Mouse (Mus musculus): ENCODE data around the gene Anp32b. TPM values are rescaled to one million over a fixed set of nuclear protein-coding genes. Genes with fewer than 3 reads are reported as not detected.

Gene Anp32b
- total and polyA plus RNA-seq, 3 experiments: 9.5 to 57.8 (median 53.5) TPM

GRCm38 (mm10) chr4:46412113-46412512 lies 38.6 kb upstream of the Anp32b start:
- intact Hi-C loops (cut with DNase I): no loop called here
- no peaks in the 10 kb centered on the region for H3K27me3 ChIP-seq (ENCODE audit: control insufficient read depth, insufficient read depth, low read length)
- TF ChIP-seq CTCF (IDR thresholded peaks at IDR 0.05): no peak
- no peaks in the 10 kb centered on the region for H3K36me3 ChIP-seq (ENCODE audit: control insufficient read depth, insufficient read depth, low read length)
- no peak overlapping the region for H3K9ac ChIP-seq (ENCODE audit: low read depth, low read length)
- H3K4me3 ChIP-seq: no peak overlapping the region
- DNase-seq: no peak
- H3K79me2 ChIP-seq (replicated peaks; ENCODE audit: control insufficient read depth, insufficient read depth, low read length): no peaks in the 10 kb centered on the region
- H3K27ac ChIP-seq: no peak overlapping the region
- WGBS: 40% methylated on average over 1 of the region's 1 CpGs
- no peaks in the 10 kb centered on the region for H3K4me1 ChIP-seq (ENCODE audit: control insufficient read depth, insufficient read depth, low read length)

DNA sequence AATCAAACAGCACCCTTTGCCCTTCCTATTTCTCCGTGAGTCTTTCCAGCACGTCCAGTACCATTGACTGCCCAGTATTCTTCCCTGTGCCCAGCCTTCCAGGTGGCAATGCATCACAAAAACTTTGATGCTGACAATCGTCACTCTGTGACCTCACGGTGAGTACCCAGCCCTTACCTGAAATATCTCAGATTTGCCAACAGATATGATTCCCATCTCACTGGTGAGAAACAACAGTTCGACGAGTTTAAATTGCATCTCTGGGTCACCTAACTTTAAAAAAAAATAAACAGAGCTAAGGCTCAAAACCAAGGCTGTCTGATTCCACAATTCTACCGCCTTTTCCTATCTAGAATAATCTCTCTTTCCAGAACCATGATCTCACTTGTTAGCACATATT lies 37.3 kb upstream of the Anp32b start, which contains the start of gene Hemgn:
Hemgn (minus strand) TSS at position 101 of the 400 bp plus-strand sequence.
- TF ChIP-seq CTCF (IDR thresholded peaks at IDR 0.05): no peak
- Histone ChIP-seq H3K4me1 (ENCODE audit: control insufficient read depth, insufficient read depth, low read length) (no peaks in the 10 kb centered on the region), H3K4me3 (no peak within 1 kb of the TSS), H3K9ac (ENCODE audit: low read depth, low read length) (no peak within 1 kb of the TSS), H3K27me3 (ENCODE audit: control insufficient read depth, insufficient read depth, low read length) (no peaks in the 10 kb centered on the region), H3K27ac (no peak within 1 kb of the TSS), H3K36me3 (ENCODE audit: control insufficient read depth, insufficient read depth, low read length) (no peaks in the 10 kb centered on the region), H3K79me2 (replicated peaks; ENCODE audit: control insufficient read depth, insufficient read depth, low read length) (no peaks in the 10 kb centered on the region)
- intact Hi-C loops (cut with DNase I): no loop called here
- 79% methylated on average over 7 of the region's 7 CpGs for WGBS
- no peak for DNase-seq

GRCm38 (mm10) chr4:46417491-46417890 lies 33.2 kb upstream of the Anp32b start:
- intact Hi-C loops (cut with DNase I): no loop called here
- Histone ChIP-seq H3K4me3 (no peak overlapping the region), H3K27me3 (ENCODE audit: control insufficient read depth, insufficient read depth, low read length) (no peaks in the 10 kb centered on the region), H3K9ac (ENCODE audit: low read depth, low read length) (no peak overlapping the region), H3K36me3 (ENCODE audit: control insufficient read depth, insufficient read depth, low read length) (no peaks in the 10 kb centered on the region), H3K27ac (no peak overlapping the region), H3K79me2 (replicated peaks; ENCODE audit: control insufficient read depth, insufficient read depth, low read length) (no peaks in the 10 kb centered on the region), H3K4me1 (ENCODE audit: control insufficient read depth, insufficient read depth, low read length) (no peaks in the 10 kb centered on the region)
- peak in 1 of 2 experiments; percentile 7 for DNase-seq
- peak; percentile 28; the same call in 1 of the 2 replicates for TF ChIP-seq CTCF (IDR thresholded peaks at IDR 0.05)
- no peak for TF ChIP-seq EP300 (IDR thresholded peaks at IDR 0.05; ENCODE audit: insufficient read depth, low read depth, low read length)
- no peak for TF ChIP-seq POLR2A (IDR thresholded peaks at IDR 0.05; ENCODE audit: insufficient read depth, low read depth, low read length)
- 64% methylated on average over 3 of the region's 3 CpGs for WGBS

DNA sequence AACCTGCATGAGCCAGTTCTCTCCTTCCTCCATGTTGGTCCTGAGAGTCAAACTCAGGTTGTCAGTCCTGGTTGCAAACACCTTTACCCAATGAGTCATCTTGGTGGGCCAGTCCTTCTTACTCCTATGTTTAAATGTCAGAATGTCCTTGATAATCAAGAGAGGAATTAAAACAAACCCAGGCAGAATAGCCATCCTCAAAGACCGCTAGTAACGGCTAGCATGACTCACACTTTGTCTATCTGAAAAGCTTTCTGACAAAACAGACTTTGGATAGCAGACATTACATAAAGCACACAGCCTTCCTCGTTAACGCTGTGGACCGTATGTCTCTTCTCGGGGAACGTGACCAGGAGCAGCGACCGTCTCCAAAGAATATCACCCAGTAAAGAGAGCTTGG lies 31.9 kb upstream of the Anp32b start:
- DNase-seq: no peak
- Histone ChIP-seq H3K9ac (ENCODE audit: low read depth, low read length) (no peak overlapping the region), H3K27me3 (ENCODE audit: control insufficient read depth, insufficient read depth, low read length) (no peaks in the 10 kb centered on the region), H3K4me3 (no peak overlapping the region), H3K4me1 (ENCODE audit: control insufficient read depth, insufficient read depth, low read length) (no peaks in the 10 kb centered on the region), H3K36me3 (ENCODE audit: control insufficient read depth, insufficient read depth, low read length) (no peaks in the 10 kb centered on the region), H3K27ac (no peak overlapping the region), H3K79me2 (replicated peaks; ENCODE audit: control insufficient read depth, insufficient read depth, low read length) (no peaks in the 10 kb centered on the region)
- WGBS: 45% methylated on average over 9 of the region's 9 CpGs
- TF ChIP-seq POLR2A (IDR thresholded peaks at IDR 0.05; ENCODE audit: insufficient read depth, low read depth, low read length): no peak
- no peak for TF ChIP-seq CTCF (IDR thresholded peaks at IDR 0.05)
- no peak for TF ChIP-seq EP300 (IDR thresholded peaks at IDR 0.05; ENCODE audit: insufficient read depth, low read depth, low read length)
- intact Hi-C loops (cut with DNase I): no loop called here

DNA sequence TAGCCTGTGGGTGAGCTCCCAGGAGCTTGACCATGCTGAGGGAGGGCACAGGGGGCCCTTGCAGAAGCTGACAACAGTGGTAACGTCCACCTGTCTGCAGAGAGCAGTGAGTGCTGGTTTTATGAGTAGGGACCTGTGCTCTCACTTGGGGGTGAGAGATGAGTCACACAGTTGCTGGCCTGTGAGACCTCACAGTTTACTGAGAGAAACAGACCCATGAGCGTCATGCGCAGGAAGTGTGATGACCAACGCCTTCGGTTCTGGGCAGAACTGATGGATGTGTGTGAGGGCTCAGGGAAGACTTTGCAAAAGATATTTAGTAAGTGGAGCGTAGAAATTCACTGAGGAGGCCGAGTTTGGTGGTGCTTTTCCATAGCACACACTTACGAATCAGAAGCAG lies 28.1 kb upstream of the Anp32b start:
- H3K4me3 ChIP-seq: no peak overlapping the region
- no peak overlapping the region for H3K9ac ChIP-seq (ENCODE audit: low read depth, low read length)
- H3K27ac ChIP-seq: no peak overlapping the region
- no peaks in the 10 kb centered on the region for H3K79me2 ChIP-seq (replicated peaks; ENCODE audit: control insufficient read depth, insufficient read depth, low read length)
- WGBS: 78% methylated on average over 8 of the region's 8 CpGs
- intact Hi-C loops (cut with DNase I): no loop called here
- no peaks in the 10 kb centered on the region for H3K4me1 ChIP-seq (ENCODE audit: control insufficient read depth, insufficient read depth, low read length)
- no peaks in the 10 kb centered on the region for H3K36me3 ChIP-seq (ENCODE audit: control insufficient read depth, insufficient read depth, low read length)
- TF ChIP-seq POLR2A (IDR thresholded peaks at IDR 0.05; ENCODE audit: insufficient read depth, low read depth, low read length): no peak
- TF ChIP-seq EP300 (IDR thresholded peaks at IDR 0.05; ENCODE audit: insufficient read depth, low read depth, low read length): no peak
- no peak for TF ChIP-seq CTCF (IDR thresholded peaks at IDR 0.05)
- no peaks in the 10 kb centered on the region for H3K27me3 ChIP-seq (ENCODE audit: control insufficient read depth, insufficient read depth, low read length)
- DNase-seq: no peak

GRCm38 (mm10) chr4:46428903-46429499 lies 21.7 kb upstream of the Anp32b start:
- TF ChIP-seq POLR2A (IDR thresholded peaks at IDR 0.05; ENCODE audit: insufficient read depth, low read depth, low read length) (no peak), EP300 (IDR thresholded peaks at IDR 0.05; ENCODE audit: insufficient read depth, low read depth, low read length) (no peak), CTCF (IDR thresholded peaks at IDR 0.05) (no peak)
- Histone ChIP-seq H3K4me1 (ENCODE audit: control insufficient read depth, insufficient read depth, low read length) (no peaks in the 10 kb centered on the region), H3K36me3 (ENCODE audit: control insufficient read depth, insufficient read depth, low read length) (no peaks in the 10 kb centered on the region), H3K4me3 (no peak overlapping the region), H3K27me3 (ENCODE audit: control insufficient read depth, insufficient read depth, low read length) (no peaks in the 10 kb centered on the region), H3K79me2 (replicated peaks; ENCODE audit: control insufficient read depth, insufficient read depth, low read length) (no peaks in the 10 kb centered on the region), H3K27ac (no peak overlapping the region), H3K9ac (ENCODE audit: low read depth, low read length) (no peak overlapping the region)
- DNase-seq: no peak
- intact Hi-C loops (cut with DNase I): no loop called here
- 76% methylated on average over 10 of the region's 10 CpGs for WGBS
